Mouse (Mus musculus): ENCODE data around the gene Ifna7. TPM values are rescaled to one million over a fixed set of nuclear protein-coding genes. Genes with fewer than 3 reads are reported as not detected.

The Ifna7 gene
- polyA plus RNA-seq, 3 experiments from 2014 or later: not detected

DNA sequence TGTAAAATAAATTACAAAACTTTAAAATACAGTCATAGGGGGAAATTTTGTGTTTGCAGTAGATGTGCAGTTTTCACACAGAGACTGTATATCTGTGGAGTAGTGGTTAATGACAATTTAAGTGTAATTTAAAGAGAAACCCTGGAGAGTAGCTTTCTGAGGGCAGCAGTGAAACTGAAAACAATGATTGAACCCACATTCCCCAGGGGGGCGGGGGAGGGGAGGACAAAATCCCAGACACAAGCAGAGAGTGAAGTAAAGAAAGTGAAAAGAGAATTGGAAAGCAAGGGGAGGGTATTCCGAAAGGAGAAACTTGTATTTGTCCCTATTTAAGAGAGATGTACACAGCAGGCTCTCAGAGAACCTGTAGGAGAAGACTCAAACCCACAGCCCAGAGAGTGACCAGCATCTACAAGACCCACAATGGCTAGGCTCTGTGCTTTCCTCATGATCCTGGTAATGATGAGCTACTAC, 25.4 kb downstream of the Ifna7 start, which contains the start of gene Ifna4:
Gene Ifna4 (plus strand): TSS at position 424 of the 474 bp plus-strand sequence.
- ATAC-seq: no peak

GRCm38 (mm10) chr4:88845334-88845733, 29.3 kb downstream of the Ifna7 start:
- peak; percentile 52 for ATAC-seq

GRCm38 (mm10) chr4:88849698-88850097, 33.7 kb downstream of the Ifna7 start, which contains the start of gene Ifna1:
Ifna1 (plus strand) TSS chr4:88850087.
- no peak for ATAC-seq

DNA sequence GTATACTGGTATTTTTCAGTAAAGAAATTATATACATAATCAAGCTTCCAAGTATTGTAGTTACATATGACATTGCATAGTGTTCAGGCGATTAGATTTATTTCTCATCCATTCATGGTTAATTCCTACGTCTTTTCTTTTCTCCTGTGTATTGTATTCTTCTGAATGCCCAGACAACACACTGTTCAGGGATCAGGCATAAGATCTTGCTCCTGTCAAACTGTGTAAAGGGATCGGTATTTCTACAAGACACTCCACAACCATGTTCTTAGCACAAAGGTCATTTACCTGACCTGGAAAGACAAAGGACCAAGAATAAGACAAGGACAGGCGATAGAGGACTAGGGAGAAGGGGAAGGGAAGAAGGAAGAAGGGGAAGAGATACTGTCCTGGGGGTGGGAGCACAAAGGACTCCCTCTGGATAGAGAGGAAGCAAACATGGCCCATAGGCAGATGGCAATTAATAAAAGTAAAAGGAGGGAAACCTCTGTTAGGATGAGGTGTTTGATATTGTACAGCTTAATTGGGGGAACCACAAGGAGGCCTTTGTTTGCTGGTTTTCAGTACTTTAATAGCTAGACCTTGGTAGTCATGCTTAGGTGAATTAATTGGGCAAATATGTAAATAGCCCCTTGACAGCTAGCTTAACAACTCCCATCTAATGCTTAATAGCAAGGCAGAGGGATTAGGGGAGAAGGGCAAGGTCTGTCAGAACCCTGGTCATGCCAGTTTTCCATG, 35.2 kb downstream of the Ifna7 start:
- no peak for ATAC-seq

DNA sequence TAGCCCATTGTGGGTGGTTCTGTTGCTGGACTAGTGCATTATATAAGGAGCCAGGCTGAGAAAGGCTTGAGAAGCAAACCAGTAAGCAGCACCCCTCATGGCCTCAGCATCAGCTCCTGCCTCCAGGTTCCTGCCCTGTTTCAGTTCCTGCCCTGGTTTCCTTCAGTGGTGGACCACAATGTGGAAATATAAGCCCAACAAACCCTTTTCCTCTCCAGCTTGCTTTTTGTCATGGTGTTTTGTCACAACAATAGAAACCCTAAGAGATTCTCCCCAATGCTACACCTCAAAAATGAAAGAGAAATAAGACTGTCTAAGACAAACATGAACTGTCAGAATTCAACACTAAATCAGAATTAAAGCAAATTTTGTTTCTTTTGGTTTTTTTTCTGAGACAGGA, 43.2 kb downstream of the Ifna7 start:
- ATAC-seq: no peak

- no peak for ATAC-seq
Observed at GRCm38 (mm10) chr4:88863309-88863708, 47.3 kb downstream of the Ifna7 start.

DNA sequence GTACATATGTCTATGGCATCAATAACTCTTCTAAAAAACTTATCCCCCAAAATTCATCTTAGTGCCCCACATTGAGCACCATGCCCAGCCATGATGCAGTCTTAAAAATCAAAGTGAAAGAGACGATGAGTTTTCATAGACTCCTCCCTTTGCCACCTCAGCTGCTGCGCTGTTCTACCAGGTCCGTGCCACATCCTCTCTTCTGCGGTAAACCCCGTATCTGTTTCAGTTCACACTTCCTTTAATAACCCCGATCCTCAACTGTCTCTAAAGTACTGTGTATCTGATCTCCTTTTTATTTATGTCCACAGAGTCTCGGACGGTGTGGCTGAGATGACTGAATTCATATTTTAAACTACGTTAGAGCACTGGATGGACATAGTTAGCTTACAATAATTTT, 48.6 kb downstream of the Ifna7 start:
- peak; percentile 86 for ATAC-seq

DNA sequence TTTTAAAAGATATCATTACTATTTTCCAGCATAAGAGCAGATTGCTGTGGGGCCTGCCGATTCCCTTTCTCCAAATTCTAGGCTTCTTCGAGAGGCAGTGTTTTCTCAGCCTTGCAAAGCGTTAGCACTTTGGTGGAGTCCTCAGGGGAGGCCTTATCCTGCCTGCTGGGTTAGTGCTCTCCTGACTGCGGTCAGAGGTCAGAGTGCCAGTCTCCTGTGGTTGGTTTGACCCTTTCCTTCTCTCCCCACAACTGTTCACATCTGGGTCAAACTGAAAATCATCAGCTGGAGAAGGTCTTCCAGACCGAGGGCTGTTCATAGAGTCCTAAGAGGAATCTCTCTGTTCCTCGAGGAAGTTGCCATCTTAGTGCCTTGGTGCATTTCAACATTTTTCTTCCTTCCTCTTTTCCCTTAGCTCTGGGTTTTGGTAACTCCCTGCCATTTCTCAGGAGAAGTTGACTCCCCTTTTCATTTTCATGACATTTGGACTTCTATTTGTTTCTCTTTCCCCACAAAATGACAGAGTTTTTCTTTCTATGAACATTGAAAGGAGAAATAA, 49.1 kb downstream of the Ifna7 start:
- peak; percentile 5 for ATAC-seq

Other genes starting within 250 kb of the Ifna7 start
- not detected for gene Ifna14, start 244.4 kb upstream of the Ifna7 start, polyA plus RNA-seq (2017; shearing (Covaris generic))
- not detected for gene Ifna9, start 223.8 kb upstream of the Ifna7 start, polyA plus RNA-seq (2017; shearing (Covaris generic))
- not detected for gene Ifna12, start 212.9 kb upstream of the Ifna7 start, polyA plus RNA-seq (2017; shearing (Covaris generic))
- gene C87499, start 181.8 kb upstream of the Ifna7 start, polyA plus RNA-seq (2017; shearing (Covaris generic)): not detected
- gene Ifna13, start 171.8 kb upstream of the Ifna7 start, polyA plus RNA-seq (2017; shearing (Covaris generic)): not detected
- gene Ifna16, start 139.3 kb upstream of the Ifna7 start, polyA plus RNA-seq (2017; shearing (Covaris generic)): not detected
- gene Ifna2, start 132.3 kb upstream of the Ifna7 start, polyA plus RNA-seq (2017; shearing (Covaris generic)): not detected
- gene Ifnab, start 124.9 kb upstream of the Ifna7 start, polyA plus RNA-seq (2017; shearing (Covaris generic)): not detected
- not detected for gene Gm26566, start 94.4 kb upstream of the Ifna7 start, polyA plus RNA-seq (2017; shearing (Covaris generic))
- 10 to 100 TPM; 34.2 to 37.3 (median 35.5) TPM for gene Klhl9, start 93.8 kb upstream of the Ifna7 start, polyA plus RNA-seq (2017; shearing (Covaris generic))
- not detected for gene Gm13271, start 61.4 kb upstream of the Ifna7 start, polyA plus RNA-seq (2017; shearing (Covaris generic))
- gene Gm13283, start 56.1 kb upstream of the Ifna7 start, polyA plus RNA-seq (2017; shearing (Covaris generic)): not detected
- gene Gm13290, start 42.4 kb upstream of the Ifna7 start, polyA plus RNA-seq (2017; shearing (Covaris generic)): not detected
- not detected for gene Gm13289, start 39.3 kb upstream of the Ifna7 start, polyA plus RNA-seq (2017; shearing (Covaris generic))
- not detected for gene Gm13272, start 36.4 kb upstream of the Ifna7 start, polyA plus RNA-seq (2017; shearing (Covaris generic))
- gene Ifnz, start 34.1 kb upstream of the Ifna7 start, polyA plus RNA-seq (2017; shearing (Covaris generic)): under 1 TPM in 1 of 3 experiments, not detected in 2; 0.58 TPM
- gene Gm13276, start 30.5 kb upstream of the Ifna7 start, polyA plus RNA-seq (2017; shearing (Covaris generic)): not detected
- not detected for gene Gm13277, start 27.6 kb upstream of the Ifna7 start, polyA plus RNA-seq (2017; shearing (Covaris generic))
- not detected for gene Gm13278, start 24.7 kb upstream of the Ifna7 start, polyA plus RNA-seq (2017; shearing (Covaris generic))
- not detected for gene Gm13275, start 21.7 kb upstream of the Ifna7 start, polyA plus RNA-seq (2017; shearing (Covaris generic))
- not detected for gene Gm13279, start 18.8 kb upstream of the Ifna7 start, polyA plus RNA-seq (2017; shearing (Covaris generic))
- 1 to 10 TPM in 1 of 3 experiments, under 1 TPM in 1, not detected in 1; 0.39 to 1.6 TPM for gene Gm13285, start 16.6 kb upstream of the Ifna7 start, polyA plus RNA-seq (2017; shearing (Covaris generic))
- not detected for gene Gm13287, start 13.0 kb upstream of the Ifna7 start, polyA plus RNA-seq (2017; shearing (Covaris generic))
- gene Gm13288, start 10.7 kb upstream of the Ifna7 start, polyA plus RNA-seq (2017; shearing (Covaris generic)): not detected
- gene Ifna11, start 3.7 kb downstream of the Ifna7 start, polyA plus RNA-seq (2017; shearing (Covaris generic)): not detected
- not detected for gene Ifna6, start 11.2 kb downstream of the Ifna7 start, polyA plus RNA-seq (2017; shearing (Covaris generic))
- gene Ifna5, start 19.3 kb downstream of the Ifna7 start, polyA plus RNA-seq (2017; shearing (Covaris generic)): not detected
- gene Ifna4, start 25.6 kb downstream of the Ifna7 start, polyA plus RNA-seq (2017; shearing (Covaris generic)): under 1 TPM in 1 of 3 experiments, not detected in 2; 0.63 TPM
- gene Ifna1, start 33.9 kb downstream of the Ifna7 start, polyA plus RNA-seq (2017; shearing (Covaris generic)): not detected
- gene Ifne, start 64.0 kb downstream of the Ifna7 start, polyA plus RNA-seq (2017; shearing (Covaris generic)): not detected